Mouse (Mus musculus) embryo, embryonic 10.5 days (tissue): ENCODE results near the gene Erp44.

Experiments
- DNase-seq: peaks from one replicate; pipeline ENCODE4 v3.0.0-alpha.2; 2015; ENCODE audit warnings: low spot score

The Erp44 gene

DNA sequence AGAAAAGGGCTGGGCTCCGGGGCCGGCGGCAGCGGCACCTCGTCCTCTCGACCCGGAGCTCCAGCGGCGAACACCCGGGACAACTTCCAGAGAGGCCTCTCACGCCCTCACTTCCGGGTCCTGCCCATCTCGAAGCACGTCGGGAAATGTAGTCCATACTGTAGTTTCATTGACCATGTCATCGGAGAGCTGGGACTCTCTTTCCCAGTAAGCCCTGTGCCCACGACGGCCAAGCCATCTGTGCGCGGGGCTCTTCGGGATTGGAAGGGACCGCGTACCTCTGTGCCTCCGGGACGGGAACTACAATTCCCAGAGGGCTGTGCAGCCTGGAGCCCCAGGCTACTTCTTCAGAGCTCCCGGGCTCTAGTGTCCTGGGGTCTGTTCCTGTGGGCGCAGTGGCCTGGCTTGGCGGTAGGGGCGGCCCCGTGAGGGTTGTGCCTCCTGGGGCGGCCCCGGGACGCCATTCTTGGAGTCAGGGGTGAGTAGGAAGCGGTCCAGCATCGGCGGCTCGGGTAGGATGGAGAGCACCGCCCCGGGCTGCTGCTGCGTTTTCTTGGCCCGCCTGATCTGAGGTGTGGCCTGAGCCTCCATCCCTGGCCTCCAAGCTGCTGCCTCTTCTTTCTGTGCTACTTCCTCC lies at the start of gene Erp44, which contains the start of gene Invs:
Erp44 (minus strand) TSS at position 61 of the 637 bp plus-strand sequence.
Invs (plus strand) TSS at position 263 of the 637 bp plus-strand sequence.
- DNase-seq, result peak; percentile 99

DNA sequence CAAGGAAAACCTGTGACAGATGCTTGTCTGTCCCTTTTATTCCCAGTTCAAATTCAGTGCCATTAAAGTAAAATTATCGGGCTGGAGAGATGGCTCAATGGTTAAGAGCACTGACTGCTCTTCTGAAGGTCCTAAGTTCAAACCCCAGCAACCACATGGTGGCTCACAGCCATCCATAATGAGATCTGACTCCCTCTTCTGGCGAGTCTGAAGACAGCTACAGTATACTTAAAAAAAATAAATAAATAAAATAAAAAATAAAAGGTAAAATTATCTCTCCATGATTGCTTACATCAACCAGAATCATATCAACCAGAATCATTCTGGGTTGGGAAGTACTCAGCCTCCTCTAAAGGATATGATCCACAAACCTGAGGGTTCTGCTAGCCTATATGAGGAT lies 48.7 kb upstream of the Erp44 start:
- no peak for DNase-seq

GRCm38 (mm10) chr4:48327192-48327591 lies 47.8 kb upstream of the Erp44 start:
- DNase-seq, result no peak

- DNase-seq, result no peak
Measured at GRCm38 (mm10) chr4:48322095-48322494, 42.7 kb upstream of the Erp44 start.

- DNase-seq, result no peak
Measured at GRCm38 (mm10) chr4:48321276-48321675, 41.9 kb upstream of the Erp44 start.

- no peak for DNase-seq
Measured at GRCm38 (mm10) chr4:48316036-48316435, 36.7 kb upstream of the Erp44 start.

- no peak for DNase-seq
Measured at GRCm38 (mm10) chr4:48314814-48315213, 35.5 kb upstream of the Erp44 start.

DNA sequence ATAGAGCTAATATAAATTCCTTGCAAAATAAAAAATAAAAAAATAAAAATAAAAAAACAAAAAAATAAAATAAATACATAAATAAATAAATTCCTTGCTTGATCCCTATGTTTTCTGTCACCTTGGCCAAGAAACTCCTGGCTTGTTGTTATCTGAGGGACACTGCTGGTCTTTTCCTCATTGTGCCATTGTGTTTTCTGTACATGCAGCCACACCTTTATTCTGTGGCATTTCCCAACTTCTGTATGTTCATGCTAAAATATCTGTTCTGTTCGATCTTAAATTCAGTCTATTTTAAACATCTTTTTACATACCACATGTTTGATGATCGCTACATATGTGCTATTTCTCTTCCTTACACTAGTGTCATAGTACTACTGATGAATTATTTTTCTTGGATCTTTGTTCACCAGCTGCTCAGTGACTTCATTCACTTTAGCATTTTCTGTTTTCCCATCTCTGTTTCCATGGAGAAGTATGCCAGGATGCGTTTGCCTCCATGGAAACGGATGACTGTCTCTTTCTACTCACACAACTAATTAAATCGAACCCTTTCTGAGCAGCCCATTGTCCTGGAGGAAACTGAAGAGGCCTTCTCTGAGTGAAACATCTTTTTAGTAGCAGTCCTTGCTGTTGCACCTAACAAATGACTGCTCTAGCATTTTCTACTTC lies 7.9 kb upstream of the Erp44 start:
- DNase-seq, result peak; percentile 77

DNA sequence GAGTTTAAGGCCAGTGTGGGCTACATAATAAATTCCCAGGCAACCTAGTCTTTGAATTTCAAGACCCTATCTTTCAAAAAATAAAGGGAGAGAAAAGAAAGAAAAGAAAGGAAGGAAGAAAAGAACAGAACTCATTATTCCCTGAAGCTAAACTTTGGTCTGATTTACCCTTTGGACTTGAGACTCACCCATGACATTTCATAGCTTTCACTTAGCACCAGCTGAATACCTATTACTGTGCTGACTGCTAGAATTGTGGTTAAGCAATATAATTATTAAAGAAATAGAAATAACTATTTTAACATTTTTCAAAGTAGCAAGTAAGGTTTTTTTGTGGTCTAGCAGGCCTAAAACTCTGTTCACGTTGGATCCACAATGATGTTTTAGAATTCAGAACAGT lies 1.8 kb upstream of the Erp44 start:
- no peak for DNase-seq

GRCm38 (mm10) chr4:48278757-48279497 lies 431 bp downstream of the Erp44 start:
- DNase-seq, result peak; percentile 67

DNA sequence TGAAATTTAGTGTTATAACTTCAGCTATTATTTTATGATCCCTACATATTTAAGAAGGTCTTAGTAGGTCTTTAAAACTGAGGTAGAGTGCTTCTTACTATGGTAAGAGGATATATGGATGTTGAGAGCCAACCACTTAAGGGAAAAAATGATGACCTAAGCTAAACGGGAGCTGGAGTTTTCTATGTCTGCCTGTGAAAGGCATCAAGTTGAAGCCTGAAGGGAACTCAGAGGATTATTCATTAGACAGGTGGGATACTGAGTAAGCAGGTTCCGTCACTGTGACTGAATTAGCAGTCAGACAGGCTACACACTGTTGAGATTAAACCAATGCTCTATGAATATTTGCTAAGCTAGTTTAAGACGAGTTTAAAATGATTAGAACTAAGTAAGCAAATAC lies 2.3 kb downstream of the Erp44 start:
- no peak for DNase-seq

- no peak for DNase-seq
Measured at GRCm38 (mm10) chr4:48275736-48276135, 3.6 kb downstream of the Erp44 start.

DNA sequence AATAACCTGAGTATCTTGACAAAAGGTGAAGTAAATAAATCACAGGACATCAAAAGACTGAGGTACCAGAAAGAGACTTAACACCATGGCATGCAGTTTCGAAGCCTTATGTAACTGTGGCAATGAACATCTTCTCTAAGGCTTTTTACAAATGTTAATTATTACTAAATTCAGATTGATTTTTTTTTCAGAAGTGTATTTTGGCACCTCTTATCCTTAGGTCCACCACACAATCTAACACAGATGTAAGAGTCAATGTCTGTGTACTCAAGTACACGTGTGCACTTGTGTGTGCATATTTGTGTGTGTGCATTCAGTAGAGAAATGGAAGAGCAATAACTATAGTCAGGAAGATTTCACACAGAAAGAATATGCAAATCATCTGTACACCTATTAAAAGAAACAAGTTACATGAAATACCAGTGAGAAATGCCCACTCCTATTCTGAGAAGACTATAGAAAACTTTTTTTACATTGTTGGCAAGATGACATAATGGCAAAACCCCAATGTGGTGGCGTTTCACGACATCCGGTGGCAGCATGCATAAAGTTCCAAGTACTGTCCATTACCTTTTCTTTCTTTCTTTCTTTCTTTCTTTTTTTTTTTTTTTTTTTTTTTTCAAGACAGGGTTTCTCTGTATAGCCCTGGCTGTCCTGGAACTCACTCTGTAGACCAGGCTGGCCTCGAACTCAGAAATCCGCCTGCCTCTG lies 6.1 kb downstream of the Erp44 start:
- DNase-seq, result no peak

- DNase-seq, result no peak
Measured at GRCm38 (mm10) chr4:48271838-48272237, 7.5 kb downstream of the Erp44 start.

GRCm38 (mm10) chr4:48270532-48270931 lies 8.8 kb downstream of the Erp44 start:
- no peak for DNase-seq

DNA sequence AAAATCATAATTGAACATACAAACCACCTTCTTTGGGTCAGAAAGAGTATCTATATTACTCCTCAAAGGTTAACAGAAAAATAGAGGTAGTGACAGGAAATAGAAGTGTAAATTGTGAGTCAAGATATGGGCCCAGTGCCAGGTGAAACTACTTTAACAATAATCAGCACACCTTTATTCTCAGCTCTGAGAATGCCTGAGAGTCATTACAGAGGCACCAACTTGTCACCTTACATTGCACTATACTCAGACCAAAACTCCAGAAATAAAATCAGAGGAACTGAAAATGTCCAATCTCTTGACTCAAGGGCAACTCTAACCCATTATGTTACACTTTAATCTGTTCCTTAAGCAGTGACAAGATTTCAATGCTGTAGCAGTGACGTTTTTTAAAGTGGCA lies 11.2 kb downstream of the Erp44 start:
- no peak for DNase-seq

- DNase-seq, result no peak
Measured at GRCm38 (mm10) chr4:48267683-48268082, 11.7 kb downstream of the Erp44 start.

DNA sequence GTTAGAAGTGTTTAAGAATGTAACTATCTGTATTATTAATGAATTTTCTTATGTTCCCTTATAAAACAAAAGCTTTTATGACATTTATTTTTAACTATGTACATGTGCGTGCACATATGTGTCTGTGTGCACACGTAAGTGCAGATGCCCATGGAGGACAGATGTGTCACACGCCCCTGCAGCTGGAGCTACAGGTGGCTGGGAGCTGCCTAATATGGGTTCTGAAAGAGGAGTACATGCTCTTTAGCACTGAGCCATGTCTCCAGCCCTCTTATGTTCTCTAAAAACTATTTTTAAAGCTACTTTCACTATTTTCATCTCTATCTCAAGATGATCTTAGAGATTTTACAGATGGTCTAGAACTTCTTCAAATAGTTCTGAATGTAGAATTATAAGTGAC lies 21.3 kb downstream of the Erp44 start:
- no peak for DNase-seq

- no peak for DNase-seq
Measured at GRCm38 (mm10) chr4:48253266-48253665, 26.1 kb downstream of the Erp44 start.

DNA sequence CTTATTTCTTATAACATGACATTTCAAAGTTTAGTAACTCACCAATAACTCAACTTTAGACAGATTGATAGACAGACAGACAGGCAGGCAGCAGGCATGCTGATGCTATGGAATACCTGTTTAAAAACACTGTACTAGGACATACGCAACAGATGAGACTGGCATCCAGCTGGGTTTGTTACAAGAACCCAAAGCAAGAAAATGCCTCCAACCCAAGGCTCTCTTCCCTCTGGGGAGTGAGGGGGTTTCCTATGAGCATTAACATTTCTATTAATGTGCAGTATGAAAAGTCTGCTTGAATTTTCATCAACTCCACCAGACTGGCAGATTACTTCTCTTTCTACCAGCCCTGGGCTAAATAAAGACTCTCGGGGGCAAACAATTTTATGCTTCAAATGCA lies 35.1 kb downstream of the Erp44 start:
- no peak for DNase-seq

DNA sequence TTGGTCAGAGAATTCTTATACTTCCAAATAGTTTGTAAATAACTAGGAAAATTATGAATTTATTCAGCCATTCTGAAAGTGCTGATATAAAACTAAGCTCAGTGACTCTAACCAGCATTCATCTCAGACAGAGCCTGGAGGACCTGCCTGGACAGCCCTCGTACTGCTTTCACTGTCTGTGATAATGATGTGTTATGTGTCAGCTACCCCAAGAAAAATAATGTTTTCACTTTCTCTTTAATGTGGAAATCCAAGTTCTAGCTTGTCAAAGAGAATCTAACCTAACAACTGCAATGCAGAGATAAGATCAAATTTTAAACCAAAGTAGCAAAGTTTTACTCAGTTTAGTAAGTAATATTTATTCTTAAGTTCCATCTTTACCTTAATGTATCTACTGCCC lies 35.6 kb downstream of the Erp44 start:
- DNase-seq, result no peak

- no peak for DNase-seq
Measured at GRCm38 (mm10) chr4:48242482-48242881, 36.9 kb downstream of the Erp44 start.

DNA sequence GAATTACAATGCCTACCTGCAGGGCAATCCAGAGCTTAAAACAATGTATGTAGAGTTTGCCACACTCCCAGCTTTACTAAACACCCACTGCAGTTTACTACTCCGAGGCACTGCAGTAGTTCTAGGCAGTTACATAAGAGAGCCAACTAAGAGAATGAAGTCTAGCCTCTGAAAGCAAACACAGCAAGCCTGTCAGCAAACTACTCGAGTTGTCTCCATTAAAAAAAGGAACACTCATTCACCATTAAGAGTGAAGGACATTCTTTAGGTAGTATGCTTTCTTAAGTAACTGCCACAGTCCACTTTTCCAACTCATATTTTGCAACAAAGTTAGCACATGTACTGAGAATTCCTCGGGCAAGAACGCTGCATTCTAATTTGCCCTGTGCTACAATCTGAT lies 40.3 kb downstream of the Erp44 start:
- DNase-seq, result no peak
